Mouse (Mus musculus): ENCODE results near the gene Irs3.

DNA sequence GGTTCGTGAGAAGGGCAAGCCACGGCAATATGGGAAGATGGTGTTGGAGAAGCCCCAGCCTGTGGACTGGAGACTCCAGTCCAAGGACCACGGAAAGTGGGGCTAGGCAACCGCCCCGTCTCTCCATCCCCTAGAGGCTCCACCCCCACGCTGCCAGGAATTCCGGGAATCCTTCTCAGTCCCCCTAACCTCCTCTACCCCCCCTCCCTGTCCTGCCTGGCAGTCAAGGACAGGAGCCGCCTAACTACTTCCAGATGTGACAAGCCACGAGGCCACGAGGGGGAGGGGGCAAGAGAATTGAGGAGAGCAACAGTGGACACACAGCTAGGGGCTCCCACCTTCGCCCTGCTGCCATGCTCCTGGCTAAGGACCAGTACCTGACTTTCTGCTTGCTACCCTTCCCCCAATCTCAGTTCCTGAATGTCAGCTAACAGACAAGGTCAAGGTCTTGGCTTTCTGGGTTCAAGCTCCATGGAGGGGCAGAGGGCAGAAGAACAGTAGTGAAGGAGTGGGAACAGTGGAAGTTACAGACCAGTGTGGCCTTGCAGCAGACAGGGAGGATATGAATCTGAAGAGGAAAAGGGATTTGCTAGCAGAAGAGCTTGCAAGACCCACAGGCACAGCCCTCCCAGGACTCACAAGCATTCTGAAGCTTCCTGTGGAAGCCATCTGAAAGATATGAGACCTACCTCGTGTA lies 34.8 kb downstream of the Irs3 start:
- TF ChIP-seq CTCF (IDR thresholded peaks at IDR 0.05; ENCODE audit: extremely low read depth, insufficient read length, insufficient replicate concordance, low read depth, low read length) (no peak), POLR2A (IDR thresholded peaks at IDR 0.05; ENCODE audit: low read depth, low read length) (no peak)

Data from small intestine, adult 2 months (tissue).